Mouse (Mus musculus) lung, adult 2 months (tissue): ENCODE data around the gene Rhbg.

Experiments used
- CTCF ChIP-seq: fragments of 200-500 bp; IDR thresholded peaks from 2 replicates; pipeline ENCODE4 v1.5.1; 2011; ENCODE audit warnings: mild to moderate bottlenecking, low read length, control low read depth; ENCODE audit not compliant: insufficient read depth
- POLR2A ChIP-seq: fragments of 200-500 bp; IDR thresholded peaks from 2 replicates; pipeline ENCODE4 v1.6.1; 2011; ENCODE audit warnings: low read depth, mild to moderate bottlenecking, control low read depth, low read length, borderline replicate concordance; ENCODE audit errors: extremely low read depth

GRCm38 (mm10) chr3:88219940-88220339, 34.6 kb downstream of the Rhbg start:
- TF ChIP-seq POLR2A: no peak
- TF ChIP-seq CTCF: no peak
